ENCODE assay signal across 23 mouse cellular contexts in the genomic region with DNA sequence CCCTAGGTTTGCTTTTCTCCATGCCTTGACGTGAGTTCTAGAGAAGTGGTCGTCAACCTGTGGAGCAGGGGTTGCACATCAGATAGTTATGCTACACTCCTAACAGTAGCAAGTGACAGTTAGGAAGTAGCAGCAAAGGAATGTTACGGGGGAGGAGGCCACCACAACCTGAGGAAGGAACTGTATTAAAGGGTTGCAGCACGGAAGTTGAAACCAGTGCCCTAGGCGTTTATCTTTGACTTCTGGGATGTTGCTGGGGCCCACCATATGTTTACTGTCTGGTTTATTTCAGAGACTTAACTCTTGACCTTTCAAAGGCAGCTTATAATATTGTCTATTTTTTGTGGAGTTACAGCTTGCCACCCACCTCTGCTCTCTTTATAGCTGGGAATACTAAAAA. TPM values are rescaled to one million over a fixed set of nuclear protein-coding genes. Genes with fewer than 3 reads are reported as not detected.
DNase-seq lines count a peak whose midpoint lies in the region; ATAC-seq and TF ChIP-seq lines count a peak whose summit lies in the region.
"Had no signal": no experiment of that assay in that cellular context is flagged by ENCODE, and none has a peak within 500 bp of the region (broad histone marks: within the 10 kb centered on the region; RNA-seq: fewer than 3 reads in every experiment).

No protein-coding gene starts in this region.

- H3K4me3 ChIP-seq in kidney, embryonic 14.5 days (ENCODE audit: low read length), result no peak overlapping the region
- no peak overlapping the region for H3K4me3 ChIP-seq in thymus, adult 2 months (ENCODE audit: control insufficient read depth, insufficient read depth, low read length)
- H3K4me3 ChIP-seq in liver, postnatal 0 days (ENCODE audit: low read depth, low read length), result no peak overlapping the region
- H3K4me3 ChIP-seq in forebrain, embryonic 11.5 days (ENCODE audit: low read depth, low read length), result no peak overlapping the region
- H3K4me3 ChIP-seq: embryonic facial prominence, embryonic 13.5 days; forebrain, embryonic 10.5 days; heart, adult 2 months; heart, embryonic 15.5 days; liver, embryonic 15.5 days; midbrain, embryonic 10.5 days; stomach, embryonic 15.5 days had no signal

- no peak overlapping the region; the same call in 1 of the 2 replicates for H3K27ac ChIP-seq in kidney, embryonic 14.5 days (ENCODE audit: low read depth, low read length)
- peak overlapping the region; percentile 82 for H3K27ac ChIP-seq in thymus, adult 2 months (ENCODE audit: control insufficient read depth, insufficient read depth, low read length)
- 0 out of 2 replicates have a peak overlapping the region, but pooled peaks have one; percentile 29 for H3K27ac ChIP-seq in liver, postnatal 0 days (ENCODE audit: low read depth)
- H3K27ac ChIP-seq in forebrain, embryonic 11.5 days (ENCODE audit: low read depth, low read length), result no peak overlapping the region
- H3K27ac ChIP-seq: embryonic facial prominence, embryonic 13.5 days; forebrain, embryonic 10.5 days; heart, adult 2 months; heart, embryonic 15.5 days; hindbrain, postnatal 0 days; midbrain, embryonic 10.5 days; stomach, embryonic 15.5 days had no signal

- no peak for TF ChIP-seq CTCF in thymus, adult 2 months (IDR thresholded peaks at IDR 0.05; ENCODE audit: borderline replicate concordance, control insufficient read depth, extremely low read depth, insufficient read depth, low read length, poor library complexity)
- TF ChIP-seq CTCF in liver, postnatal 0 days (IDR thresholded peaks at IDR 0.05; ENCODE audit: low read depth), result no peak

- H3K4me2 ChIP-seq in kidney, embryonic 14.5 days (replicated peaks; ENCODE audit: low read depth, low read length), result no peak overlapping the region
- no peak overlapping the region for H3K4me2 ChIP-seq in liver, postnatal 0 days (ENCODE audit: low read depth, low read length)
- no peak overlapping the region for H3K4me2 ChIP-seq in forebrain, embryonic 11.5 days (ENCODE audit: low read depth, low read length, severe bottlenecking)
- H3K4me2 ChIP-seq: embryonic facial prominence, embryonic 13.5 days; heart, embryonic 15.5 days; liver, embryonic 15.5 days; stomach, embryonic 15.5 days had no signal

- no peak for DNase-seq in kidney, adult 9 months
- DNase-seq in thymus, adult 2 months, result no peak
- no peak for DNase-seq in thymus, adult 18-20 months
- DNase-seq in liver, postnatal 0 days, result no peak
- DNase-seq in thymus, postnatal 4 days, result peak; percentile 42
- DNase-seq in forebrain, embryonic 11.5 days (ENCODE audit: low spot score), result no peak
- DNase-seq in heart, adult 18-20 months, result no peak
- DNase-seq: adrenal gland, adult 2 months; cerebellum, adult 9-10 months; heart, adult 2 months; heart, postnatal 4 days; lung, postnatal 10 days; retina, postnatal 1 day had no signal

- 45% methylated on average over 5 of the region's 5 CpGs for WGBS in kidney, embryonic 14.5 days
- WGBS in thymus, adult 2 months, result 6% methylated on average over 5 of the region's 5 CpGs
- 19% methylated on average over 5 of the region's 5 CpGs for WGBS in liver, postnatal 0 days (ENCODE audit: insufficient replicate concordance)
- WGBS in forebrain, embryonic 11.5 days, result 82% methylated on average over 5 of the region's 5 CpGs

- H3K36me3 ChIP-seq in kidney, embryonic 14.5 days (ENCODE audit: control insufficient read depth, insufficient read depth, low read length), result peaks cover 11% of the 10 kb centered on the region; the same call in 1 of the 2 replicates
- peaks cover 9% of the 10 kb centered on the region; the same call in 1 of the 2 replicates for H3K36me3 ChIP-seq in thymus, adult 2 months (ENCODE audit: control insufficient read depth, insufficient read depth, low read length)
- peaks cover 22% of the 10 kb centered on the region for H3K36me3 ChIP-seq in liver, postnatal 0 days (replicated peaks; ENCODE audit: insufficient read depth, low read length)
- no peaks in the 10 kb centered on the region; the same call in 1 of the 2 replicates for H3K36me3 ChIP-seq in forebrain, embryonic 11.5 days (ENCODE audit: control insufficient read depth, insufficient read depth, low read length)

- 0 out of 2 replicates have a peak, but pooled peaks have one; percentile 44 for ATAC-seq in kidney, embryonic 14.5 days (ENCODE audit: low FRiP score, low TSS enrichment)
- ATAC-seq in liver, postnatal 0 days, result no peak
- no peak for ATAC-seq in forebrain, embryonic 11.5 days (replicated peaks; ENCODE audit: low FRiP score)
- ATAC-seq: hindbrain, postnatal 0 days; intestine, postnatal 0 days had no signal

- H3K27me3 ChIP-seq in kidney, embryonic 14.5 days (ENCODE audit: control insufficient read depth, insufficient read depth, low read length), result no peaks in the 10 kb centered on the region
- H3K27me3 ChIP-seq in thymus, adult 2 months (ENCODE audit: control insufficient read depth, insufficient read depth, low read length), result no peaks in the 10 kb centered on the region
- H3K27me3 ChIP-seq in liver, postnatal 0 days (ENCODE audit: insufficient read depth, low read length), result no peaks in the 10 kb centered on the region
- no peaks in the 10 kb centered on the region for H3K27me3 ChIP-seq in forebrain, embryonic 11.5 days (ENCODE audit: control insufficient read depth, insufficient read depth, low read length)
- H3K27me3 ChIP-seq: CH12.LX; embryonic facial prominence, embryonic 13.5 days; heart, embryonic 15.5 days; liver, embryonic 15.5 days; stomach, embryonic 15.5 days had no signal

- peaks cover 8% of the 10 kb centered on the region; the same call in 1 of the 2 replicates for H3K4me1 ChIP-seq in kidney, embryonic 14.5 days (ENCODE audit: control insufficient read depth, insufficient read depth, low read length)
- peaks cover 32% of the 10 kb centered on the region for H3K4me1 ChIP-seq in thymus, adult 2 months (replicated peaks; ENCODE audit: control insufficient read depth, insufficient read depth, low read length)
- H3K4me1 ChIP-seq in liver, postnatal 0 days (ENCODE audit: insufficient read depth), result peaks cover 11% of the 10 kb centered on the region
- H3K4me1 ChIP-seq in forebrain, embryonic 11.5 days (replicated peaks; ENCODE audit: control insufficient read depth, insufficient read depth, low read length), result no peaks in the 10 kb centered on the region
- H3K4me1 ChIP-seq: forebrain, embryonic 10.5 days; midbrain, embryonic 10.5 days; stomach, embryonic 15.5 days had no signal

- TF ChIP-seq EP300 in liver, postnatal 0 days (IDR thresholded peaks at IDR 0.05; ENCODE audit: low read depth), result no peak

- TF ChIP-seq POLR2A in thymus, adult 2 months (IDR thresholded peaks at IDR 0.05; ENCODE audit: control insufficient read depth, extremely low read depth, insufficient read depth, low read length, poor library complexity), result no peak

- no peaks in the 10 kb centered on the region for H3K9me3 ChIP-seq in kidney, embryonic 14.5 days (ENCODE audit: control insufficient read depth, low read length)
- H3K9me3 ChIP-seq in liver, postnatal 0 days (ENCODE audit: low read length), result no peaks in the 10 kb centered on the region
- no peaks in the 10 kb centered on the region for H3K9me3 ChIP-seq in forebrain, embryonic 11.5 days (ENCODE audit: control insufficient read depth, low read length)
- H3K9me3 ChIP-seq: forebrain, embryonic 10.5 days; heart, embryonic 15.5 days; liver, embryonic 15.5 days; midbrain, embryonic 10.5 days; stomach, embryonic 15.5 days had no signal

- H3K9ac ChIP-seq in kidney, embryonic 14.5 days (ENCODE audit: low read depth, low read length), result no peak overlapping the region; the same call in 1 of the 2 replicates
- no peak overlapping the region for H3K9ac ChIP-seq in liver, postnatal 0 days (replicated peaks)
- H3K9ac ChIP-seq in forebrain, embryonic 11.5 days (ENCODE audit: low read length), result no peak overlapping the region
- H3K9ac ChIP-seq: heart, embryonic 15.5 days; liver, embryonic 15.5 days; stomach, embryonic 15.5 days had no signal

RNA-seq across cellular contexts. Expression of gene Mpp4, which starts 8.7 kb away (rescaled TPM):
- polyA plus RNA-seq in kidney, embryonic 14.5 days (2014; fragmentation: Nextera tagmentation; extraction: Ambion mirVana), result 0.59 and 0.62 TPM in 2 replicates
- polyA plus RNA-seq in thymus, adult 2 months (2012; rRNA removed), result 9.8 and 11.5 TPM in 2 replicates
- polyA plus RNA-seq in liver, postnatal 0 days (2015; fragmentation: Nextera tagmentation; extraction: Ambion mirVana), result 0.28 and 0.31 TPM in 2 replicates
- 0.61 and 0.69 TPM in 2 replicates for polyA plus RNA-seq in forebrain, embryonic 11.5 days (2014; fragmentation: Nextera tagmentation; extraction: Ambion mirVana)
- total RNA-seq in heart, adult 18-20 months (2021), result under 1 TPM; 0.10 to 0.15 TPM
- total RNA-seq: heart, adult 2 months had no signal

RNA-seq across cellular contexts. Expression of gene Tmem237, which starts 51.7 kb away (rescaled TPM):
- polyA plus RNA-seq in kidney, embryonic 14.5 days (2014; fragmentation: Nextera tagmentation; extraction: Ambion mirVana), result 49.9 and 53.8 TPM in 2 replicates
- 2.3 and 3.6 TPM in 2 replicates for polyA plus RNA-seq in thymus, adult 2 months (2012; rRNA removed)
- 4.2 and 5.4 TPM in 2 replicates for polyA plus RNA-seq in liver, postnatal 0 days (2015; fragmentation: Nextera tagmentation; extraction: Ambion mirVana)
- polyA plus RNA-seq in forebrain, embryonic 11.5 days (2014; fragmentation: Nextera tagmentation; extraction: Ambion mirVana), result 54.9 TPM in 2 replicates
- total RNA-seq in heart, adult 18-20 months (2021), result 1 to 10 TPM; 3.6 to 4.6 TPM

Comparison
In these comparisons a context has a peak if more than half of its experiments do, and no peak if none do; other contexts are left out.
1. H3K27ac ChIP-seq: peak in thymus, adult 2 months (single experiment) and liver, postnatal 0 days (single experiment); none in kidney, embryonic 14.5 days (single experiment) and forebrain, embryonic 11.5 days (single experiment).